ENCODE assay signal across 7 mouse cellular contexts in genomic region chr2:179443226-179443815, GRCm38 (mm10). TPM values are rescaled to one million over a fixed set of nuclear protein-coding genes. Genes with fewer than 3 reads are reported as not detected.
DNase-seq lines count a peak whose midpoint lies in the region; ATAC-seq and TF ChIP-seq lines count a peak whose summit lies in the region.

No protein-coding gene starts in this region.

- TF ChIP-seq POLR2A in cortical plate, adult 2 months (IDR thresholded peaks at IDR 0.05; ENCODE audit: extremely low read depth, insufficient read depth, low read length), result no peak

- H3K9me3 ChIP-seq in limb, embryonic 13.5 days, result no peaks in the 10 kb centered on the region
- no peaks in the 10 kb centered on the region for H3K9me3 ChIP-seq in midbrain, embryonic 16.5 days (replicated peaks; ENCODE audit: control insufficient read depth, low read length, poor library complexity, severe bottlenecking)

- H3K27ac ChIP-seq in cortical plate, adult 2 months (ENCODE audit: insufficient read depth, low read length), result 0 out of 2 replicates have a peak overlapping the region, but pooled peaks have one; percentile 15
- no peak overlapping the region; the same call in 1 of the 2 replicates for H3K27ac ChIP-seq in limb, embryonic 13.5 days
- peak overlapping the region; percentile 88 for H3K27ac ChIP-seq in midbrain, embryonic 16.5 days (ENCODE audit: low read length)

- peak overlapping the region; percentile 71 for H3K9ac ChIP-seq in limb, embryonic 13.5 days
- H3K9ac ChIP-seq in midbrain, embryonic 16.5 days (ENCODE audit: low read depth, low read length), result peak overlapping the region; percentile 86

- peak overlapping the region; percentile 56 for H3K4me3 ChIP-seq in cortical plate, adult 2 months (ENCODE audit: insufficient read depth, low read length)
- peak overlapping the region; percentile 59 for H3K4me3 ChIP-seq in limb, embryonic 13.5 days
- H3K4me3 ChIP-seq in midbrain, embryonic 16.5 days (ENCODE audit: low read depth, low read length), result peak overlapping the region; percentile 86

- no peaks in the 10 kb centered on the region; the same call in 1 of the 2 replicates for H3K4me1 ChIP-seq in cortical plate, adult 2 months (ENCODE audit: control insufficient read depth, insufficient read depth, low read length)
- peaks cover 26% of the 10 kb centered on the region for H3K4me1 ChIP-seq in limb, embryonic 13.5 days
- H3K4me1 ChIP-seq in midbrain, embryonic 16.5 days (ENCODE audit: control insufficient read depth, insufficient read depth, low read length), result peaks cover 26% of the 10 kb centered on the region

- TF ChIP-seq CTCF in cortical plate, adult 2 months (IDR thresholded peaks at IDR 0.05; ENCODE audit: extremely low read depth, insufficient read depth, low read length), result no peak

- no peaks in the 10 kb centered on the region for H3K36me3 ChIP-seq in limb, embryonic 13.5 days
- no peaks in the 10 kb centered on the region for H3K36me3 ChIP-seq in midbrain, embryonic 16.5 days (ENCODE audit: control insufficient read depth, insufficient read depth, low read length)

- peaks cover 41% of the 10 kb centered on the region for H3K27me3 ChIP-seq in limb, embryonic 13.5 days
- H3K27me3 ChIP-seq in midbrain, embryonic 16.5 days (ENCODE audit: control insufficient read depth, insufficient read depth, low read depth, low read length), result no peaks in the 10 kb centered on the region; the same call in 1 of the 2 replicates

- ATAC-seq in granulocyte monocyte progenitor cell, adult 5-6 weeks (replicated peaks; ENCODE audit: poor library complexity, severe bottlenecking), result peak; percentile 38
- ATAC-seq in limb, embryonic 13.5 days (ENCODE audit: low FRiP score, low read depth), result no peak; the same call in 1 of the 2 replicates
- ATAC-seq in midbrain, embryonic 16.5 days, result peak; percentile 13; the same call in 1 of the 2 replicates

- H3K4me2 ChIP-seq in limb, embryonic 13.5 days (replicated peaks), result peak overlapping the region; percentile 97
- peak overlapping the region; percentile 96 for H3K4me2 ChIP-seq in midbrain, embryonic 16.5 days (ENCODE audit: low read length)

- peak; percentile 64 for DNase-seq in adrenal gland, postnatal 10 days
- peak; percentile 64 for DNase-seq in kidney, adult 18-20 months
- DNase-seq in urinary bladder, adult 2 months (ENCODE audit: low spot score), result peak; percentile 44

- under 1% methylated on average over 50 of the region's 51 CpGs for WGBS in limb, embryonic 13.5 days
- 0% methylated on average over 51 of the region's 51 CpGs for WGBS in midbrain, embryonic 16.5 days

RNA-seq across cellular contexts. Expression of gene Cdh4, which starts 1.1 kb away (rescaled TPM):
- total RNA-seq in adrenal gland, postnatal 10 days (2021), result 1 to 10 TPM; 2.8 to 5.2 TPM
- 5.2 and 5.9 TPM in 2 replicates for polyA plus RNA-seq in cortical plate, adult 2 months (2012; rRNA removed)
- total RNA-seq in granulocyte monocyte progenitor cell, adult 5-6 weeks (2014; fragmentation: Nextera tagmentation), result not detected in 2 replicates
- total RNA-seq in granulocyte monocyte progenitor cell, adult 5-6 weeks (2017), result not detected in 2 replicates
- 12.2 and 13.3 TPM in 2 replicates for polyA plus RNA-seq in limb, embryonic 13.5 days (2015; fragmentation: Nextera tagmentation; extraction: Ambion mirVana)
- 60.1 and 63.4 TPM in 2 replicates for polyA plus RNA-seq in midbrain, embryonic 16.5 days (2015; fragmentation: Nextera tagmentation; extraction: Ambion mirVana)
- polyA plus RNA-seq in urinary bladder, adult 2 months (2012; rRNA removed), result 3.1 and 4.6 TPM in 2 replicates
